Mouse (Mus musculus) midbrain, embryonic 11.5 days (tissue): ENCODE data around the gene Rprd1b. TPM values are rescaled to one million over a fixed set of nuclear protein-coding genes. Genes with fewer than 3 reads are reported as not detected.
A peak's percentile ranks its signal among the peaks of the same experiment; 100 is the strongest.
"Not testable (repeated sequence)": the region's sequence is repeated elsewhere in the genome, so short reads cannot be mapped to it uniquely, and the experiment has no call there.

ENCODE experiments used
- ATAC-seq: fragments of 200-750 bp; cut with Nextera tagmentation; 2 replicates; pipeline ENCODE4 v1.8.0; 2017; ENCODE audit warnings: moderate TSS enrichment, moderate library complexity; ENCODE audit not compliant: low FRiP score
- DNase-seq: peaks from one replicate; pipeline ENCODE4 v3.0.0; 2015; ENCODE audit warnings: low spot score; ENCODE audit errors: missing footprints
- H3K27ac ChIP-seq: fragments of 300-500 bp; sonication (generic); 2 replicates; pipeline ENCODE4 v1.5.1; 2014; ENCODE audit warnings: low read depth, low read length
- H3K27me3 ChIP-seq: fragments of 300-500 bp; sonication (generic); 2 replicates; pipeline ENCODE4 v1.6.1; 2014; ENCODE audit warnings: mild to moderate bottlenecking, low read length, moderate library complexity, mixed read lengths; ENCODE audit not compliant: control insufficient read depth, insufficient read depth
- H3K36me3 ChIP-seq: fragments of 300-500 bp; sonication (generic); 2 replicates; pipeline ENCODE4 v1.6.1; 2014; ENCODE audit warnings: mild to moderate bottlenecking, low read length, moderate library complexity, mixed read lengths; ENCODE audit not compliant: control insufficient read depth, insufficient read depth
- H3K4me1 ChIP-seq: fragments of 300-500 bp; sonication (generic); 2 replicates; pipeline ENCODE4 v1.6.1; 2014; ENCODE audit warnings: low read length; ENCODE audit not compliant: control insufficient read depth, insufficient read depth
- H3K4me2 ChIP-seq: fragments of 300-500 bp; sonication (generic); 2 replicates; pipeline ENCODE4 v1.6.1; 2014; ENCODE audit warnings: mild to moderate bottlenecking, moderate library complexity
- H3K4me3 ChIP-seq: fragments of 300-500 bp; sonication (generic); 2 replicates; pipeline ENCODE4 v1.5.1; 2014; ENCODE audit warnings: low read depth, low read length
- H3K9ac ChIP-seq: fragments of 300-500 bp; sonication (generic); 2 replicates; pipeline ENCODE4 v1.6.1; 2014; ENCODE audit warnings: low read length
- H3K9me3 ChIP-seq: fragments of 300-500 bp; sonication (generic); 2 replicates; pipeline ENCODE4 v1.6.1; 2016; ENCODE audit warnings: low read length; ENCODE audit not compliant: control insufficient read depth
- WGBS: fragments of 180-500 bp; shearing (Covaris S2); extraction: QIAGEN DNeasy Blood & Tissue Kit; methylation state at CpG from one replicate; pipeline ENCODE4 v1.1.7; 2014; 5-methylcytosine and 5-hydroxymethylcytosine counted together
- polyA plus RNA-seq: library from polyadenylated mRNA; unstranded; fragments of >200 nt; fragmentation: Nextera tagmentation; extraction: Ambion mirVana; gene quantifications from 2 replicates; pipeline ENCODE4 v1.2.1, GENCODE M21; 2014

The Rprd1b gene
- polyA plus RNA-seq, 1 experiment from 2014 or later = 64.9 TPM

DNA sequence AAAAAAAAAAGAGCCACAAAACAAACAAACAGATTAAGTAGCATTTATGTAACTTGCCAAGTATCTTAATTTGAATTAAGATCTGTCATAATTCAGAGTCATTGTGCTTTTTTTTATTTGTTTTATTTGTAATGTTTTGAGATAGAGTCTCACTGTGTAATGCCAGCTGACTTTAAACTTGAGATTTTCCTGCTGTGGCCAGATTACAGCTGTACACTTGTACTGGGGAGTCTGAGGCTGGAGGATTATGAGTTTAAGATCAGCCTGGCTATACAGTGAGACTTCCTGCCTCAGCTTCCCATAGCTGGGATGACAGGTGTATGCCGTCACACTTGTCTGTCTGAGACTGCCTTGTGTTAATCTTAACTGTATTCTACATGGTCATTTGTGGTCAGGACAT lies 20.4 kb downstream of the Rprd1b start:
- Histone ChIP-seq H3K36me3 (peaks cover 17% of the 10 kb centered on the region), H3K27me3 (no peaks in the 10 kb centered on the region)

DNA sequence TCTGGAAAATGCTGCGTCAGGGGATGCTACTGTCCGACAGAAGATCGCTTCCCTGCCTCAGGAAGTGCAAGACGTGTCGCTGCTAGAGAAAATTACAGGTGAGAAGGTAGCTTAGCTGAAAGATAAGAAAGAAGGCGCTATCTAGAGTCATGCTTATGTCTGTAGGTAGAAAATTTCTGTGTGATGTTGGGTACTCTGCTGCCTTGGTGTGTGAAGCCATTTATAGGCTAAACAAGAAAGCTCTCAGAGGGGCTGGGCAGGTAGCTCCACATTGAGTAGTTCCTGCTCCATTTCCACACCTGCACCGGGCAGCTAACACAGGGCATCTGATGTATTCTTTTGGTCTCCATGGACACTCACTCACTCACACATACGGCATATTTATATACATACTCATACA lies 21.8 kb downstream of the Rprd1b start:
- Histone ChIP-seq H3K27ac (no peak overlapping the region), H3K9ac (no peak overlapping the region), H3K4me2 (no peak overlapping the region), H3K36me3 (peaks cover 11% of the 10 kb centered on the region; the same call in 1 of the 2 replicates), H3K4me3 (no peak overlapping the region), H3K4me1 (no peaks in the 10 kb centered on the region), H3K27me3 (no peaks in the 10 kb centered on the region), H3K9me3 (no peaks in the 10 kb centered on the region)
- DNase-seq (peak; percentile 82), ATAC-seq (no peak)
- WGBS = 98% methylated on average over 8 of the region's 8 CpGs

More for the DNA sequence above, 20.4 kb downstream of the Rprd1b start:
- Histone ChIP-seq H3K4me2 (no peak overlapping the region), H3K4me3 (no peak overlapping the region), H3K9me3 (no peaks in the 10 kb centered on the region), H3K4me1 (no peaks in the 10 kb centered on the region), H3K27ac (no peak overlapping the region), H3K9ac (no peak overlapping the region)
- 98% methylated on average over 1 of the region's 1 CpGs for WGBS
- DNase-seq = no peak
- ATAC-seq = no peak

- Histone ChIP-seq H3K9ac (no peak overlapping the region), H3K4me2 (no peak overlapping the region), H3K27me3 (no peaks in the 10 kb centered on the region), H3K4me1 (no peaks in the 10 kb centered on the region), H3K9me3 (no peaks in the 10 kb centered on the region), H3K27ac (no peak overlapping the region), H3K4me3 (no peak overlapping the region), H3K36me3 (peaks cover 6% of the 10 kb centered on the region; the same call in 1 of the 2 replicates)
- WGBS = 94% methylated on average over 3 of the region's 3 CpGs
- ATAC-seq (no peak), DNase-seq (peak; percentile 8)
These were observed 26.3 kb downstream of the Rprd1b start for GRCm38 (mm10) chr2:158054596-158054995.

DNA sequence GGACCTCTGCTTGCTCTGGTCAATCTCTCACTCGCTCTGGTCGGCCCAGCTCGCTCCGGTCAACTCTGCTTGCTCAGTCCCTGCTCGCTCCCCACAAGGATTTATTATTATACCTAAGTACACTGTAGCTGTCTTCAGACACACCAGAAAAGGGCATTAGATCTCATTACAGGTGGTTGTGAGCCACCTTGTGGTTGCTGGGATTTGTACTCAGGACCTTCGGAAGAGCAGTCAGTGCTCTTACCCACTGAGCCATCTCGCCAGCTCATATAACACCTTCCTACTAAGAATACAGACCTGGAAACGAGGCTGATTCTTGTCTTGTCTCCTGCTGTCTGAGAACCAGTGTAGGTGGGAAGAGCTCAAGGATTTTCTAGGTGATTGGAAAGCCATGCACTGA lies 27.1 kb downstream of the Rprd1b start:
- peak; percentile 73 for DNase-seq
- not testable (repeated sequence) for H3K36me3 ChIP-seq, H3K27me3 ChIP-seq, H3K4me2 ChIP-seq, H3K9me3 ChIP-seq, H3K27ac ChIP-seq, H3K9ac ChIP-seq, H3K4me3 ChIP-seq, H3K4me1 ChIP-seq, ATAC-seq
- WGBS = 91% methylated on average over 8 of the region's 8 CpGs

GRCm38 (mm10) chr2:158057030-158057429 lies 28.7 kb downstream of the Rprd1b start:
- 92% methylated on average over 3 of the region's 3 CpGs for WGBS
- peaks cover 5% of the 10 kb centered on the region; the same call in 1 of the 2 replicates for H3K36me3 ChIP-seq
- H3K4me3 ChIP-seq = no peak overlapping the region
- H3K27me3 ChIP-seq = no peaks in the 10 kb centered on the region
- no peaks in the 10 kb centered on the region for H3K4me1 ChIP-seq
- DNase-seq (no peak), ATAC-seq (no peak)
- H3K9me3 ChIP-seq = no peaks in the 10 kb centered on the region
- H3K9ac ChIP-seq = no peak overlapping the region
- H3K4me2 ChIP-seq = no peak overlapping the region
- no peak overlapping the region for H3K27ac ChIP-seq

- peaks cover 5% of the 10 kb centered on the region; the same call in 1 of the 2 replicates for H3K36me3 ChIP-seq
- H3K4me2 ChIP-seq = no peak overlapping the region
- no peaks in the 10 kb centered on the region for H3K9me3 ChIP-seq
- no peak overlapping the region for H3K27ac ChIP-seq
- no peak for ATAC-seq
- no peak overlapping the region for H3K9ac ChIP-seq
- no peak for DNase-seq
- no peak overlapping the region for H3K4me3 ChIP-seq
- 93% methylated on average over 10 of the region's 10 CpGs for WGBS
- no peaks in the 10 kb centered on the region for H3K27me3 ChIP-seq
- no peaks in the 10 kb centered on the region for H3K4me1 ChIP-seq
These were observed 30.2 kb downstream of the Rprd1b start for GRCm38 (mm10) chr2:158058534-158058933.

DNA sequence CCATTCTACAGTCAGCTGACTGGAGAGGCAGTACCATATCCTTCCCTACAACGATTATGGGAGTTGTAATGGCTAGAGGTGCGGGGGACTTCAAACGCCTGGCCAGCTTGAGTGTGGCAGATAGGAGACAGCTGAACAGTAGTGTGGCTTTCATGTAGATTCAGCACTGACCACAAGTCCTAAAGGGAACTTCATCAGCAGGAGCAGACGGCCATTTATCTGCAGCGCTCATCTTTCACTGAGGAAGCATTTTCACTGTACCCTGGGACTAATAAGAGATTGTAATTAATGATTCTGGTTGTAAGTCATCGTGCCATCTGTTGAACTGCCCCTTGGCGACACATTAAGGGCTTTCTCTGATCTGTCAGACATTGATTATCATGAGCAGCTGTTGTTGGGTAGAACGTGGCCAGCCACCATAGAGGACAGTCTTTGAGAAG lies 31.4 kb downstream of the Rprd1b start:
- no peak for ATAC-seq
- no peaks in the 10 kb centered on the region for H3K27me3 ChIP-seq
- no peak overlapping the region for H3K4me2 ChIP-seq
- no peak overlapping the region for H3K9ac ChIP-seq
- no peak for DNase-seq
- H3K9me3 ChIP-seq = no peaks in the 10 kb centered on the region
- H3K4me1 ChIP-seq = no peaks in the 10 kb centered on the region
- H3K27ac ChIP-seq = no peak overlapping the region
- peaks cover 5% of the 10 kb centered on the region; the same call in 1 of the 2 replicates for H3K36me3 ChIP-seq
- no peak overlapping the region for H3K4me3 ChIP-seq
- 84% methylated on average over 8 of the region's 8 CpGs for WGBS

- WGBS = 91% methylated on average over 3 of the region's 3 CpGs
- peaks cover 9% of the 10 kb centered on the region; the same call in 1 of the 2 replicates for H3K36me3 ChIP-seq
- H3K4me1 ChIP-seq = no peaks in the 10 kb centered on the region
- no peaks in the 10 kb centered on the region for H3K9me3 ChIP-seq
- no peak overlapping the region for H3K27ac ChIP-seq
- no peak overlapping the region for H3K4me2 ChIP-seq
- no peak for ATAC-seq
- DNase-seq = no peak
- H3K27me3 ChIP-seq = no peaks in the 10 kb centered on the region
- no peak overlapping the region for H3K9ac ChIP-seq
- no peak overlapping the region for H3K4me3 ChIP-seq
These were observed 34.7 kb downstream of the Rprd1b start for GRCm38 (mm10) chr2:158063036-158063435.

DNA sequence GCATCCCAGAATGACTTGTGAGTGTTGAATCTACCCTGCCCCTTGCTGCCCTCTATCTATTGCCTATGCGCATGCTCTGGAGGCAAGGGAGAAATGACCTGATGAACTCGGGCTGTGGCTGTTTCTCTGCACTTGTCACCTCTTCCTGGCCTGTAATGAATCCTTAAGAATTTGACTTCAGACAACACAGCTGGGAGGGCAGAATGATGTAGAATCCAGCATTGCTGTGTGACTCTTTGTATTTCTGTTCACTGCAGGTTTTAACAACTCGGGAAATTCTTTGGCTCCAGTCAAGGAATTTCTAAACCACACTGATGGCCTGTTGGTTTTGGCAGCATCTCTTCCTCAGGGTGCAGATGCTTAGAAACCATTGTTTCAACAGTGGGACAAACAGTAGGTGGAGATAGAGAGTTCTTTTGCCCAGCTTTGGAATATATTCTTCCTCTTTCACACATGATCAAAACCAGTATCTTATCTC lies 36.3 kb downstream of the Rprd1b start:
- H3K27ac ChIP-seq = no peak overlapping the region
- DNase-seq (no peak), ATAC-seq (no peak)
- no peaks in the 10 kb centered on the region for H3K4me1 ChIP-seq
- H3K9ac ChIP-seq = no peak overlapping the region
- H3K36me3 ChIP-seq = peaks cover 7% of the 10 kb centered on the region; the same call in 1 of the 2 replicates
- no peak overlapping the region for H3K4me3 ChIP-seq
- whole genome bisulfite sequencing = 75% methylated on average over 3 of the region's 3 CpGs
- no peaks in the 10 kb centered on the region for H3K9me3 ChIP-seq
- H3K4me2 ChIP-seq = no peak overlapping the region
- no peaks in the 10 kb centered on the region for H3K27me3 ChIP-seq
